Mouse (Mus musculus): ENCODE measurements around the gene Pcp4. TPM values are rescaled to one million over a fixed set of nuclear protein-coding genes. Genes with fewer than 3 reads are reported as not detected.
"Not testable (repeated sequence)": the region's sequence is repeated elsewhere in the genome, so short reads cannot be mapped to it uniquely, and the experiment has no call there.

Gene Pcp4
- total RNA-seq (2017) = not detected in 2 replicates

DNA sequence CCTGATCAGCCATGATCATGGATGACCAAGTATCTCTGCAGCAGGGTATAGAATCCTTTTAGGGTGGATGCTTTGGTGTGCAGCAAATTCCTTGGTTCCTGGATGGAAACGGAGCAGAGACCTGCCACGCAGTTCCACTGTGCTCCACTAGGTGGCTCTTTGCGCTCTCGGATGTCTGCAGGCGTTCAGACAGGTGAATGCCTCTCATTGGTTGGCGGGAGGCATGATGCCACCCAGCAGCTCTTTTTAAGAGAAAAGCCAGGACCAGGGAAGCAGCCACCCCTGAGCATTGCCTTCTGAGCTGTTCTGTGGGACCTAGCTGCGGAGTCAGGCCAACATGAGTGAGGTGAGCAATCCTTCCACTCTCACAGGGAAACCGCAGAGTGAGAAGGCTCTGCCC lies at the start of gene Pcp4:
Gene Pcp4 (plus strand): TSS at position 162 of the 400 bp plus-strand sequence.
- peak; percentile 87 for ATAC-seq (replicated peaks; ENCODE audit: low read depth, poor library complexity, severe bottlenecking)

DNA sequence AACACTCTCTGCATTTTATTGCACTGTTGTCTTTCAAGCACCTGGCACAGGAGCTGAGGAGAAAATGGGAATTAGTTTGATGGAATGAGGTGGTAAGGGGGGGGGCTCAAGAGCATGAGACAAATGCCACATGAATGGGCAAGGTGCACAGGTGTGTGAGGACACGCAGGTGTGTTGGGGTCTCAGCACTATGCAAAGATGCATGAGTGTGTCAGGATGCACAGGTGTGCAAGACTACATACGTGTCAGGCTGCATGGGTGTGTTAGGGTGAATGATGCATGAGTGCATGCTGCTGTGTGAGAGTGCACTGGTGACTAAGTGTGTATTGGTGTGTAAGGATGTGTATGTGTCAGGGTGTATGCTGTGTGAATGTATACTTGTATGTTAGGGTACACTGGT lies 42.4 kb upstream of the Pcp4 start:
- ATAC-seq (replicated peaks; ENCODE audit: low read depth, poor library complexity, severe bottlenecking) = no peak

DNA sequence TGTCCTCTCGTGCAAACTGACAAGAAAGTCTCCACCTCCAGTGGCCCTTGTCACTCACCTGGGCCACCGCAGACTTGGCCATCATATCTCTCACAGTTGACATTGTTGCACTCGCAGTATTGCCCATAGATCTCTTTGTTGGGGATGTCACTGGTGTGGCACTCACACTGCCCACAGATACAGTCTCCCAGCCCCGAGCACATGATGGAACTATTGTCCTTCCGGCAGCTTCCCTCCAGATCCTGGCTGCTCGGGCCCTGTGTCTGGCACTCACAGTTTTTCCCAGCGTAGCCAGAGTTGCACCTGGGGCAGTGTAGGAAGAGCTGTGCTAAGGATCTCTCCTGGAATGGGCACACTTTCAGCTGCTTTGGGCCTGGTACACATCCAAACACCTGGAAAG lies 40.7 kb upstream of the Pcp4 start:
- no peak for ATAC-seq (replicated peaks; ENCODE audit: low read depth, poor library complexity, severe bottlenecking)

DNA sequence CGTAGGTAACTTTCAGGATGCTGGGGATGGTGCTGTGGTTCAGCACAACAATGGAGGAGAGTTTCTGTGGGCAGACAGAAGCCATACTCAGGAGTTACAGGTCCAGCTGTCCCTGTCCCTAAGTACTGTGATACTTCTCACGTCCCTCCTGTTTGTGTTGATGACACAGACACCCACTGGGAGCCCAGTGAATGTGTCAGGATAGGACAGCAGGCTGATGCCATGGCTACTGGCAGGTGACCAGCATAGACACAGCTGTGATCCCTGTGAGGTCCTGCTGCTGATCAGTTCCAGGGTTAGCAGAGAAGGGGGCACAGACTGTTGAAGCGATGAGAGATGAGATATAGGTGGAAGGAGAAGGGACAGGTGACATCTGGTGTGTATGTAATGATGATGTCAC lies 38.4 kb upstream of the Pcp4 start:
- no peak for ATAC-seq (replicated peaks; ENCODE audit: low read depth, poor library complexity, severe bottlenecking)

DNA sequence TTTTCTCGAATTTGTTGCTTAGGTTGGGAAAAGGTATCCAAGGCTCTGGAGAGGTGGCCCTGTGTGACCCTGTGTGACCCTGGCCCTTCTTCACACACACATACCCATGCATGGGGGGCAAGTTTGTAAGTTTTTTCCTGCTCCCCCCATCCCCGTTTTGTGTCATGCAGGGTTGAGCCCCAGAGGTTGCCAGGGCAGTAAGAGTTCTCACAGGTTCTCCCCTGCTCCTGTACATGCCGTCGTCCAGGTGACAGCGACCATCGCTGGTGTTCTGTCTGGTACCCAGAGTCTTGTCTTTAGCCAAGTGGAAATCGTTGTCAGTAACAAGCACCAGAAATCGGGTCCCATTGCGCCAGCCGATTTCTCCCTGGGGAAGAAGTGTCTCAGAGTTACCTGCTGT lies 34.1 kb upstream of the Pcp4 start:
- no peak for ATAC-seq (replicated peaks; ENCODE audit: low read depth, poor library complexity, severe bottlenecking)

DNA sequence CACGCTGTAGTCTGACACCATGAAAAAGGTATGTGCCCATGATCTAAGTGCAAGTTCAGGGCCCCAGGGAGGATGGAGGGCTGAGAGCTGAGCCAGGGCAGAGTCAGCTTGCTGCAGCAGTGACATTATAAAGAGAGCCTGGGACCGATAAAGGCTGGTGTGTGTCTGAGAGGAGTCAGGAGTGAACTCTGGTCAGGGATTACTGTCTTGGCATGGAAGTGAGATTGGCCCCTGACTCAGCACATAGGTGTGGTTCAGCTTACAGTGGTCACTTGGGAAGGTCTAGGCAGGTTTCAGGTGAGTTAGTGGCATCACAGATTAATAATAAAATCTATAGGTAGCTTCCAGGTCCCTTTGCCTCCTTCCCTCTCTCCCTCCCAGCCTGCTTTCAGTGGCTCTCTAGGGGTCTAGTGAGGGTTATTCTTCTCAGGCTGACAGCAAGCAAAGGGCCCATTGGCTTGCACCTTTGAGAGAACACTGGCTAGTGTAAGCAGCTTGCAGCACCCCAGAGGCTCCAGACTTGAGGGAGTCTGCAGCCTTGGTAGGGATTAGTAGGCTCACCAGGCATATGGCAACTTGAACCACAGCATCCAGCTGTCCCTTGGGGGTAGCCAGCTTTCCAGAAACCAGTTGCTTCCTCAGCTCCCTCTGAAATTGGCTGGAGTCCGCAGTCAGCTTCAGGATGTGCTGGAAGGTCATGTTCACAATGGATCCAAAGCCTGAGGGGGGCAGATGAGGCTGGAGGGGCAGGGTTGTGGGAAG lies 33.2 kb upstream of the Pcp4 start:
- ATAC-seq (replicated peaks; ENCODE audit: low read depth, poor library complexity, severe bottlenecking) = no peak

DNA sequence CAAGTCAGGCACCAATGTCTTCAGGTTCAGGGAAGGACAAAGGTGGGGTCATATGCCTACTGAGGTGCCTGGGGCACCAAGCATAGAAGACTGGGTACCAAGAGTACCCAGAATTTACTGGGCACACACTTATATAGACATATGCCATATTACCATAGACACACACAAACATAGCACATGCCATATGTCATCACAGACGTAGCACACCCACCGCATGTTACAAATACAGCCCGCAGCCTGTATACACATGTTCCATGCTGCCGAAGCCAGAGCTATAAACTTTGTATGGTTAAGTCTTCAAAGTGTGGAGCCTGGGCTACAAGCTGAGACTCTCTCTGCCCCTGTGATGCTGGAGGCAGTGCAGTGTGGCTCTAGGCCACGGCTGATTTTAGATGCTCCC lies 28.5 kb upstream of the Pcp4 start:
- ATAC-seq (replicated peaks; ENCODE audit: low read depth, poor library complexity, severe bottlenecking) = no peak

DNA sequence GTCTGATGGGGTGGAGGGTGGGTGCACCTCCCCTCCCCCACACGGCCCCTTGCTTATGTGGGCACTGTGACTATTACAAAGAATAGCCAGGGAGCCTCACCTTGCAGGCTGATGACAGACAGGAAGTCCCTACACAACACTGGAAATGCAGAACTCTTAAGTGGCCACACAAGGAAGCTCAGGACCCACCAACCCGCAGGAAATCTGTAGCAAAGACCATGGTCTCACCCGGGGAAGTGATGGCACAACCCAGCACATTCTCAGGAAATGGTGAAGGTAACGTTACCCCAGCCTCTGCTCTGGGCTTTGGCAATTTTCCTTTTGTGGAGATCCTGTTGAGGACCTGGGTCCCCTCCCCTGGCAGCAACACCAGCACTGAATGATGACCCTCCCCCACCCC lies 27.7 kb upstream of the Pcp4 start:
- ATAC-seq (replicated peaks; ENCODE audit: low read depth, poor library complexity, severe bottlenecking) = peak; percentile 79

DNA sequence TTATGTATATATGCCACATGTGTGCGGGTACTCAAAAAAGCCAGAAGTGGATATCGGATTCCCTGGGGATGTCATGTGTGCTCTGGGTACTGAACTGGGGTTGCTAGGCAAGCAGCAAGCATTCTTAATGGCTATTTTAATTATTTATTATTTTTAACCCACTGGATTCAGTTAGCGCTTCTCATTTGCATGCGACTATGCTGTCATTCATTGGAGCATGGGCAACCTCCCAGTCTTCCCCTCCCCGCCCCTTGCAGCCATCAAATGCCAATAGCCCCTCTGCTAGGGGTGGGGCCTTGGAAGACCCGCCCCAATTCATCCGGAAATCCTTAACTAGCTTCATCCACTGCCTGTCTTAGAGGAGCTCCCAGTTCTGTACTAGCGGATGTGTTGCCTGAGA lies 26.5 kb upstream of the Pcp4 start:
- no peak for ATAC-seq (replicated peaks; ENCODE audit: low read depth, poor library complexity, severe bottlenecking)

DNA sequence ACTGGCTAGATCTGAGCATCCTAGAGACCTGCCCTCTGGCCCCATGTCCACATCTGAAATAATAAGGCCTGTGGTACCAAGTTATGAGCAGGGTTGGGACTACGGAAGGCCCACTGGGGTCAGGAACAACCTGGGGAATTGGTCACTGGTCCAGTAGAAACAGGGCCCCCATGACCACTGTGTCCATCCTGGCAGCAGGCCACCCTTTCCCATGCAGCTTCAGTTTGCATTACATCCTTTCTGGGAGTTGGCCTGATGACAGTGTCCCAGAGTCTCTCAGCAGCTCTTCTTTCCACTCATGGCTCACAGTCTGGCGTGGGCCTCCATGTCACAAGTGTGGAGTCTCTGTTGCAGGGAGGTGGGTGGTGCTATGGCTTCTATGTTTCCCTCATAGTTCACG lies 25.6 kb upstream of the Pcp4 start:
- ATAC-seq (replicated peaks; ENCODE audit: low read depth, poor library complexity, severe bottlenecking) = no peak

DNA sequence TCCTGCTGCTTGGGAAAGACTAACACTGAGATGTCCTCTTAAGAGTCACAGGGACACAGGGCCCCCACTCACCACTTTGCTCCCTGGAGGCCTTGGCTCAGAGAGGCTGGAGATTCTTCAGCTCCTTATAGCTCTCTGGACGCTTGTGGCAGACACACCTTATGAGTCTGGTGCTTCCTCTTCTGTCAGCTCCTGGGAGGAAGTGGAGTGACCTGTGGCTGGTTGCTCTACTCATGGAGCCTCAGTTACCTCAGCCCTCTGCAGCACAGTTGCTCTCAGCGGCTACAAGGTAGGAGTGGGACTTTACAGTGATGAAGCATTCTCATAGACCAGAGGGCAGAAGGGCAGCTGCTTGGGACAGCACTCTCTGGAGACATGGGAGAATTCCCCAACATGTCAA lies 23.9 kb upstream of the Pcp4 start, which contains the start of gene Itgb2l:
Gene Itgb2l (minus strand): TSS at position 152 of the 400 bp plus-strand sequence.
- ATAC-seq (replicated peaks; ENCODE audit: low read depth, poor library complexity, severe bottlenecking) = no peak

DNA sequence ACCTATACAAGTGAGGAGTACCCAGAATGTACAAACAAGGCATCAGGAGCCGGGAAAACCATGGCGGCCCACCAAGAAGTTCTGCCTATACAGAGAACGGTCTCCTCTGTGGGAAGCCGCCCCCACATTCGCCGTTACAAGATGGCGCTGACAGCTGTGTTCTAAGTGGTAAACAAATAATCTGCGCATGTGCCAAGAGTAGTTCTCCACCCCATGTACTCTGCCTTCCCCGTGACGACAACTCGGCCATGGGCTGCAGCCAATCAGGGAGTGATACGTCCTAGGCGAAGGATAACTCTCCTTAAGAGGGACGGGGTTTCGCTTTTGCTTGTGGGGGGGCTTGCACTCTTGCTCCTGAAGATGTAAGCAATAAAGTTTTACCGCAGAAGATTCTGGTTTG lies 16.5 kb upstream of the Pcp4 start:
- ATAC-seq (replicated peaks; ENCODE audit: low read depth, poor library complexity, severe bottlenecking) = not testable (repeated sequence)

DNA sequence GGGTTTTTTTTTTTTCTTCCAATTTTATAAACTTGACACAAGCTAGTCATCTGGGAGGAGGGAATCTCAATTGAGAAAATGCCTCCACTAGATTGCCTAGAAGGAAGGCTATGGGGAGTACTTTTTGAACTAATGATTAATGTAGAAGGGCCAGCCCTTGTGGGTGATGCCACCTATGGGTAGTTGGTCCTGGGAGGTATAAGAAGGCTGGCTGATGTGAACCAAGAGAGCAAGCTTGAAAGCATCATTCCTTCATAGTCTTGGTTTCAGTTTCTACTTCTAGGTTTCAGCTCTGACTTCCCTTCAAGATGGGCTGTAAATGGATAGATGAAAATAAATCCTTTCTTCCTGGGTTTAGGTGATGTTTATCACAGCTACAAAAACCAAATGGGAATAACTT lies 13.3 kb upstream of the Pcp4 start:
- no peak for ATAC-seq (replicated peaks; ENCODE audit: low read depth, poor library complexity, severe bottlenecking)

DNA sequence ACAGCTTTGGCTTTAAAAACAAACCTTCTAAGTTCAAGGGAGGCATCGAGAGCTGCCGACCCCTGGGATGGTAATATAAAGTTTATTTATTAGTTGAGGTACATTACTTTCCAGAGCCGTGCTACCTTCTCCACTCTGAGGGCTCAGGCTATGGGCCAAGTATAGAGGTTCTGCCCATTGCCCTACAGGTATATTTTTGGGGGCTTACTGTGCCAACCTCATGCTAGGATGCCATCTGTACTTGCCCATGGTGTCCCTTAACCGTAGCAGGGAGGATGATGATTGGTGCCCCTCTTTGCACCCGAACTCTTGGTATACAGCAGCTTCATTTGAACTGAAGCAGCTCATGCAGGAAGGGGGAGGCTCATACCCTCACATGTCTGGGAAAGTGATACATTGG lies 9.8 kb upstream of the Pcp4 start:
- ATAC-seq (replicated peaks; ENCODE audit: low read depth, poor library complexity, severe bottlenecking) = no peak

DNA sequence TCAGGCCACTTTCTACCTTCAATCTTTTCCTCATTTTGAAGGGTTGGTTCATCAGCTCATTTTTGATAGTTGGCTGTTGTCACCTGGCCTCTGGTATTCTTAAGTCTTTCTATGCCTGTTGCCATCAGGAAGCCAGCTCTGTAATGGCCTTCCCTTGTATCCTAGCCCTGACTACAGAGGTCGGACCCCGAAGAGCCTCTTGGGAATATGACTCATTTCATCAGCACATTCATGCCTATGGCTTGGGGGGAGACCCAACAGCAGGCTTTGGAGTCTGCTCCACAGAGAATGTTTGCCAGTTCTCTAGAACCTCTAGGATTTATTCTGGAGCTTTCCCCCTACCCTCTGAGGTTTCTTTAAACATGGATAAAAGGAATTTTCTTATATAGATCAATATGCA lies 8.1 kb upstream of the Pcp4 start:
- ATAC-seq (replicated peaks; ENCODE audit: low read depth, poor library complexity, severe bottlenecking) = no peak

DNA sequence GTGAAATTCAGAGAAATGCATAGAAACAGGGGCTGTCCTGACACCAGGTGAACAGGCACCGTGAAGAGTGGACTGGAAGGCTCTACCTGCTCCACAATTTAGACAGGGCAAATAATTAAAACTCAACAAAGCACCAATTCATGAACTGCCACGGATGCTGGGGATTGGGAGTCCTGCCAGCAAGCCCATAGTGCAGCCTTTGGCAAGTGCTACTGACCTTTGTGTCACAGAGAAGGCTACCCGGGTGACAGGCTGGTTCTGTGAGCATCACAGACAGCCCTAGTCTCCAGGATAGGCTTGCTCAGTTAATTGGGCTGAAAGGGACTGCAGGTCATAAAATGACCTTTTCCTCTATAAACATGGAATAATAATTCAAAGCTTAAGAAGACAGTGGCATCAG lies 6.6 kb upstream of the Pcp4 start:
- no peak for ATAC-seq (replicated peaks; ENCODE audit: low read depth, poor library complexity, severe bottlenecking)

DNA sequence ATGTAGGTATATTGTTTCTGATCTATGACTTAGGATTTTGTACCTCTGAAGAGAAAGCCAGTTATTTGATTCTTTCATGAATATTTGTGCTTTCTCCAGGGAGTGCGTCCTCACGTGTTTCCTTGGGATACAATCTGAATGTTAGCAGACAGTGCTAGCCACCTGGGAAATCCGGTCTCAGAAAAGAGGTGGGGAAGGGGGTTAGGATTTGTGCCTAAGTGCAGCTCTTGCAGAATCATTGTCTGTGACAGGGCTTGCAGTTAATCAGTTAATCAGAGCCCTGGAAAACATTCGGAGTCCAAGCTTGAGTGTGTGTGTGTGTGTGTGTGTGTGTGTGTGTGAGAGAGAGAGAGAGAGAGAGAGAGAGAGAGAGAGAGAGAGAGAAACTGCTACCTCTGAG lies 605 bp downstream of the Pcp4 start:
- no peak for ATAC-seq (replicated peaks; ENCODE audit: low read depth, poor library complexity, severe bottlenecking)

DNA sequence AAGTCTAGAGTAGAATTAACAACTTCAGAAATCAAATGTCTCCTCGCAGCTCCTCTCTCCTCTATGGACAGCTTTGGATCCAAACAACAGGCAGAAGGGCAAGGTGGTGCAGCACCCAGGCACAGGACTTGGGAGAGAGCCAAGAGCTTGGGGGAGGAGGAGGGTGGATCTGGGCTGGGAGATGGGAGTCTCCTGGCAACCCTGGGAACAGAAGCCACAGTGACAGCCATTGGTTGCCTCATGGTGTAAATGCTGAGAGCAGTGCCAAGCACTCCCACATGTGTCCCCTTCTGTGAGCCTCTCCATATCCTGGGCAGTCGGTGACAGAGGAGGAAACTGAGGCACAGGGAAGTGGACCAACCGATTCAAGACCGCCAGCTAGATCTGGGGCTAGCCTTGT lies 1.3 kb downstream of the Pcp4 start:
- ATAC-seq (replicated peaks; ENCODE audit: low read depth, poor library complexity, severe bottlenecking) = no peak

DNA sequence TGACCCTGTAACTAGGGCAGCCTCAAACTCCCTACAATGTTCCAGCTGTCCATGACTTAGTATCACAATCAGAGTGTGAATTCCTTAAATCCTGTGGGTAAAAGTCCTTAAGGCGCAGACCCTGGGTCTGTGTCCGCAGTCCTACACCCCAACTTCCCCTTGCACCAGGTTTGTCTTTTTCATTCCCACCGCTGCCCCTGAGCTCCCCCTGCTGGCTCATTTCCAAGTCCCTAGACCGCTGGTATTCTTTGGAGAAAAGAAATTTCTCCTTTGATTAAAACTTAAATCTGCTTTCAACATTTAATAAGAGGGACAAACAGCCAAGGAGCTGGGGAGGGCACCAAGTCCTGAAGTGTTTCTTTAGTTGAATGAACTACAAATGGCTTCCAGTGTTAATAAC lies 2.2 kb downstream of the Pcp4 start:
- ATAC-seq (replicated peaks; ENCODE audit: low read depth, poor library complexity, severe bottlenecking) = peak; percentile 71

DNA sequence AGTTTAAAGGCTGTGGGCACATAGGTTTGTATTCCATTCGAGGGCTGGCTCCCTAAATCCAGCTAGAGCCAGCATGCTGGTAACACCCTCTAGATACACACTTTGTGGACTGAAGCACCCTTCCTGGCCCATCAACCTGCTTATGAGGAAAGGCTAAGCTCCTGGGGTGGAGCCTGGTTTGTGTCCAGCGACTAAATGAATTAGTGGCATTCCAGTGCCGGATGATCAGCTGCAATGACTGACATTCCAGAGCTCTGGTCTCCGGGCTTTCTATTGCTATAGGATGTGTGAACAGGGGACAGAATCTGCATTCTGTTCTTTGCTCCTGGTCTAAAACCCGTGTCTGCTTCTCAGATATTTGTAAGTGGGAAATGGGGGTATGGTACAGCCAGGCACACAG lies 5.0 kb downstream of the Pcp4 start:
- ATAC-seq (replicated peaks; ENCODE audit: low read depth, poor library complexity, severe bottlenecking) = no peak

DNA sequence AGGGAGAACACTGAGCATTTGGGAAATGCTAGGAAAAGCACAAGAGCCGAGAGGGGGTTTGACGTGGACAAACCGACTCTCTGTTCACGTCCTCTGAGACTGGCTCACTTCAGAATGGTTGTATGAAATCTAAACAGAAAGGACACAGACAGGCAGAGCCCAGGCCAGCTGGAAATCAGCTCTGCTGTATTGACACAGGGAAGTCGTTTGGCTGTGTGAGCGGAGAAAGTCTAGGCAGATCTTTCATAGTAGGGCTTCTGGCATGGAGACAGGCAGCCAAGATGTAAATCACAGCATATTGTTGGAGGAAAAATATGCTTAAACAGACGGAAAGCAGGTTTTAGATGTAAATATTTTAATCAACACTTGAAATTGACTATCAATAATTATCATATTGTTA lies 5.4 kb downstream of the Pcp4 start:
- ATAC-seq (replicated peaks; ENCODE audit: low read depth, poor library complexity, severe bottlenecking) = no peak

DNA sequence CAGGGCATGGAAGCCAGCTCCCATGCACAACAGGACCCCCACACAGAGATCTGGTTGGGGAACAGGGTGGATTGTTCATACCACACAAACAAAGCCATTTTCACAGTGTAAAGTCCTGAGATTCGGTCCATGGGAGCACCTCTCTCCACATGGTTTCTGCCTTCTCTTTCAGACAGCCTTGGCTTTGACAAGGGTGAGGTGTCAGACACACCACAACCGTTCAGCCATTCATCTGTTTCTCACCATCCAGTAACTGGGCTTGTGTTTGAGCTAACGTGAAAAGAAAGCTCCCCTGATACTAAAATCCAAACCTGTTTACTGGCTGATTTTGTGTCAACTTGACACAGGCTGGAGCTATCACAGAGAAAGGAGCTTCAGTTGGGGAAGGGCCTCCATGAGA lies 6.8 kb downstream of the Pcp4 start:
- no peak for ATAC-seq (replicated peaks; ENCODE audit: low read depth, poor library complexity, severe bottlenecking)

Data from common myeloid progenitor, adult 5-6 weeks (primary cell).